Mouse (Mus musculus) stomach, postnatal 0 days (tissue): ENCODE measurements around the gene Cct8l1. TPM values are rescaled to one million over a fixed set of nuclear protein-coding genes. Genes with fewer than 3 reads are reported as not detected.

ENCODE experiments used
- ATAC-seq: fragments of 200-750 bp; cut with Nextera tagmentation; 2 replicates; pipeline ENCODE4 v1.8.0; 2017; ENCODE audit not compliant: low FRiP score, low TSS enrichment
- DNase-seq: peaks from one replicate; pipeline ENCODE4 v3.0.0-alpha.2; 2016; ENCODE audit warnings: low spot score
- H3K27ac ChIP-seq: fragments of 300-500 bp; sonication (generic); replicated peaks from 2 replicates; pipeline ENCODE4 v1.5.1; 2014; ENCODE audit warnings: mild to moderate bottlenecking, control low read depth
- H3K27me3 ChIP-seq: fragments of 300-500 bp; sonication (generic); 2 replicates; pipeline ENCODE4 v1.6.1; 2014; ENCODE audit warnings: low read length; ENCODE audit not compliant: control insufficient read depth, insufficient read depth
- H3K36me3 ChIP-seq: fragments of 300-500 bp; sonication (generic); 2 replicates; pipeline ENCODE4 v1.6.1; 2014; ENCODE audit warnings: low read length, mixed read lengths; ENCODE audit not compliant: control insufficient read depth, insufficient read depth
- H3K4me1 ChIP-seq: fragments of 300-500 bp; sonication (generic); replicated peaks from 2 replicates; pipeline ENCODE4 v1.6.1; 2014; ENCODE audit warnings: antibody characterized with exemption; ENCODE audit not compliant: control insufficient read depth, insufficient read depth
- H3K4me2 ChIP-seq: fragments of 300-500 bp; sonication (generic); replicated peaks from 2 replicates; pipeline ENCODE4 v1.6.1; 2014; ENCODE audit warnings: low read depth, mild to moderate bottlenecking, control low read depth, moderate library complexity
- H3K4me3 ChIP-seq: fragments of 300-500 bp; sonication (generic); 2 replicates; pipeline ENCODE4 v1.5.1; 2014; ENCODE audit warnings: low read depth, low read length, control low read depth
- H3K9ac ChIP-seq: fragments of 300-500 bp; sonication (generic); 2 replicates; pipeline ENCODE4 v1.6.1; 2014; ENCODE audit warnings: mild to moderate bottlenecking, low read length, control low read depth, mixed read lengths
- H3K9me3 ChIP-seq: fragments of 300-500 bp; sonication (generic); 2 replicates; pipeline ENCODE4 v1.6.1; 2016; ENCODE audit warnings: low read length; ENCODE audit not compliant: control insufficient read depth
- CTCF ChIP-seq: IDR thresholded peaks from 2 replicates; pipeline ENCODE4 v1.5.1; 2016; ENCODE audit warnings: antibody characterized with exemption, low read depth, mild to moderate bottlenecking, moderate library complexity
- EP300 ChIP-seq: optimal IDR thresholded peaks from 2 replicates; pipeline ENCODE3; 2016; ENCODE audit warnings: antibody characterized with exemption
- WGBS: fragments of 180-500 bp; shearing (Covaris S2); extraction: QIAGEN DNeasy Blood & Tissue Kit; methylation state at CpG from one replicate; pipeline ENCODE4 v1.1.7; 2014; 5-methylcytosine and 5-hydroxymethylcytosine counted together
- polyA plus RNA-seq: library from polyadenylated mRNA; unstranded; fragments of >200 nt; fragmentation: Nextera tagmentation; extraction: Ambion mirVana; gene quantifications from 2 replicates; pipeline ENCODE4 v1.2.1, GENCODE M21; 2015

Gene Cct8l1
- polyA plus RNA-seq, 1 experiment from 2014 or later, result 0.06 TPM

- H3K4me3 ChIP-seq, result no peak overlapping the region
- 78% methylated on average over 1 of the region's 1 CpGs for WGBS
- no peaks in the 10 kb centered on the region for H3K36me3 ChIP-seq
- no peaks in the 10 kb centered on the region for H3K4me1 ChIP-seq
- TF ChIP-seq CTCF, result no peak
- no peak for TF ChIP-seq EP300
- DNase-seq (no peak), ATAC-seq (no peak)
- H3K27me3 ChIP-seq, result no peaks in the 10 kb centered on the region
- H3K9me3 ChIP-seq, result no peaks in the 10 kb centered on the region
- H3K9ac ChIP-seq, result no peak overlapping the region
- no peak overlapping the region for H3K27ac ChIP-seq
- no peak overlapping the region for H3K4me2 ChIP-seq
These were observed 38.3 kb downstream of the Cct8l1 start for GRCm38 (mm10) chr5:25554210-25554609.

GRCm38 (mm10) chr5:25554689-25555088 is 38.8 kb downstream of the Cct8l1 start:
- no peak for TF ChIP-seq EP300
- TF ChIP-seq CTCF, result no peak
- Histone ChIP-seq H3K27ac (no peak overlapping the region), H3K36me3 (no peaks in the 10 kb centered on the region), H3K9ac (no peak overlapping the region), H3K27me3 (no peaks in the 10 kb centered on the region), H3K9me3 (no peaks in the 10 kb centered on the region), H3K4me3 (no peak overlapping the region), H3K4me2 (no peak overlapping the region), H3K4me1 (no peaks in the 10 kb centered on the region)
- DNase-seq (no peak), ATAC-seq (no peak)
- 41% methylated on average over 1 of the region's 1 CpGs for WGBS

GRCm38 (mm10) chr5:25555684-25556083 is 39.8 kb downstream of the Cct8l1 start:
- Histone ChIP-seq H3K27ac (no peak overlapping the region), H3K4me2 (no peak overlapping the region), H3K4me3 (no peak overlapping the region), H3K27me3 (no peaks in the 10 kb centered on the region), H3K9ac (no peak overlapping the region), H3K9me3 (no peaks in the 10 kb centered on the region), H3K36me3 (no peaks in the 10 kb centered on the region), H3K4me1 (no peaks in the 10 kb centered on the region)
- TF ChIP-seq EP300, result no peak
- TF ChIP-seq CTCF, result no peak
- 84% methylated on average over 5 of the region's 5 CpGs for WGBS
- ATAC-seq, result no peak
- no peak for DNase-seq

- Histone ChIP-seq H3K9me3 (no peaks in the 10 kb centered on the region), H3K4me3 (no peak overlapping the region), H3K36me3 (no peaks in the 10 kb centered on the region), H3K27ac (no peak overlapping the region), H3K9ac (no peak overlapping the region), H3K27me3 (no peaks in the 10 kb centered on the region), H3K4me2 (no peak overlapping the region), H3K4me1 (no peaks in the 10 kb centered on the region)
- no peak for TF ChIP-seq CTCF
- TF ChIP-seq EP300, result no peak
- ATAC-seq, result no peak
- 71% methylated on average over 5 of the region's 5 CpGs for WGBS
- DNase-seq, result no peak
These were observed 40.5 kb downstream of the Cct8l1 start for GRCm38 (mm10) chr5:25556363-25556762.

Other genes with a start within 250 kb of the Cct8l1 start
- 7.6 and 8.3 TPM in 2 replicates for gene Kmt2c, start 17.3 kb upstream of the Cct8l1 start, polyA plus RNA-seq
- gene Xrcc2, start 189.8 kb downstream of the Cct8l1 start, polyA plus RNA-seq, result 2.1 and 2.3 TPM in 2 replicates
- 4.8 and 6.3 TPM in 2 replicates for gene Actr3b, start 243.9 kb downstream of the Cct8l1 start, polyA plus RNA-seq